Mouse (Mus musculus): Measurements from ENCODE around the gene Olfr125. TPM values are rescaled to one million over a fixed set of nuclear protein-coding genes. Genes with fewer than 3 reads are reported as not detected.

Olfr125 gene
- polyA plus RNA-seq (2014; fragmentation: Illumina TruSeq; extraction: RNeasy Lipid Tissue Mini Kit (QIAGEN cat#74804); ENCODE audit: low replicate concordance): not detected

GRCm38 (mm10) chr17:37832649-37833048 is at the start of gene Olfr125:
TSS of gene Olfr125 (plus strand) at chr17:37832949.

GRCm38 (mm10) chr17:37793229-37793628 is 39.5 kb upstream of the Olfr125 start, which contains the start of gene Olfr123:
TSS of gene Olfr123 (plus strand) at chr17:37793529.

DNA sequence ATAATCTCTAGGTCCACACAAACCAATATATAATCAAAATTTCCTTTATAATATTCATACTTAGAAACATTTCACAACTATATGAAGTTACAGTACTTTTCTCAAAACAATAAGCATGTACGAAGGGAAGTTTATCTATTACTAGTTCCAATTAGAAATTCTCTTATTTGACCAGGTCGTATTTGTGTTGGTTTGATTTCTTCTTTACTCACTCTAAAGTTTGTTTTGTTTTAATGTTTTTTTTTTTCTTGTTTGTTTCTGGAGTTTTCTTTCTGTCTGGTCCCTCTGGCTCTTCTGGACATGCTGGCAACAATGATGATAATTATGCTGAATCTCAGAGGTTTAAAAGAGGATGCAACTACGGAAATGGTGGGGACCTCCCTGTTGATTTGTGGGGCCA is 33.2 kb upstream of the Olfr125 start, which contains the start of gene Olfr124:
Gene Olfr124 (plus strand): TSS at position 301 of the 400 bp plus-strand sequence.

GRCm38 (mm10) chr17:37847183-37847582 is 14.4 kb downstream of the Olfr125 start, which contains the start of gene Olfr126:
TSS of gene Olfr126 (plus strand) at chr17:37847483.

Other genes with a start within 250 kb of the Olfr125 start
- not detected for gene Olfr114, start 240.2 kb upstream of the Olfr125 start, polyA plus RNA-seq (2014; fragmentation: Illumina TruSeq; extraction: RNeasy Lipid Tissue Mini Kit (QIAGEN cat#74804); ENCODE audit: low replicate concordance)
- not detected for gene Olfr115, start 205.8 kb upstream of the Olfr125 start, polyA plus RNA-seq (2014; fragmentation: Illumina TruSeq; extraction: RNeasy Lipid Tissue Mini Kit (QIAGEN cat#74804); ENCODE audit: low replicate concordance)
- gene Olfr116, start 205.8 kb upstream of the Olfr125 start, polyA plus RNA-seq (2014; fragmentation: Illumina TruSeq; extraction: RNeasy Lipid Tissue Mini Kit (QIAGEN cat#74804); ENCODE audit: low replicate concordance): not detected
- gene Olfr117, start 169.2 kb upstream of the Olfr125 start, polyA plus RNA-seq (2014; fragmentation: Illumina TruSeq; extraction: RNeasy Lipid Tissue Mini Kit (QIAGEN cat#74804); ENCODE audit: low replicate concordance): not detected
- gene Olfr118, start 166.0 kb upstream of the Olfr125 start, polyA plus RNA-seq (2014; fragmentation: Illumina TruSeq; extraction: RNeasy Lipid Tissue Mini Kit (QIAGEN cat#74804); ENCODE audit: low replicate concordance): not detected
- not detected for gene Olfr119, start 136.4 kb upstream of the Olfr125 start, polyA plus RNA-seq (2014; fragmentation: Illumina TruSeq; extraction: RNeasy Lipid Tissue Mini Kit (QIAGEN cat#74804); ENCODE audit: low replicate concordance)
- gene Olfr120, start 111.1 kb upstream of the Olfr125 start, polyA plus RNA-seq (2014; fragmentation: Illumina TruSeq; extraction: RNeasy Lipid Tissue Mini Kit (QIAGEN cat#74804); ENCODE audit: low replicate concordance): not detected
- not detected for gene Olfr121, start 84.1 kb upstream of the Olfr125 start, polyA plus RNA-seq (2014; fragmentation: Illumina TruSeq; extraction: RNeasy Lipid Tissue Mini Kit (QIAGEN cat#74804); ENCODE audit: low replicate concordance)
- gene Olfr122, start 64.3 kb upstream of the Olfr125 start, polyA plus RNA-seq (2014; fragmentation: Illumina TruSeq; extraction: RNeasy Lipid Tissue Mini Kit (QIAGEN cat#74804); ENCODE audit: low replicate concordance): not detected
- not detected for gene Olfr123, start 39.4 kb upstream of the Olfr125 start, polyA plus RNA-seq (2014; fragmentation: Illumina TruSeq; extraction: RNeasy Lipid Tissue Mini Kit (QIAGEN cat#74804); ENCODE audit: low replicate concordance)
- gene Olfr124, start 33.1 kb upstream of the Olfr125 start, polyA plus RNA-seq (2014; fragmentation: Illumina TruSeq; extraction: RNeasy Lipid Tissue Mini Kit (QIAGEN cat#74804); ENCODE audit: low replicate concordance): not detected
- gene Olfr126, start 14.5 kb downstream of the Olfr125 start, polyA plus RNA-seq (2014; fragmentation: Illumina TruSeq; extraction: RNeasy Lipid Tissue Mini Kit (QIAGEN cat#74804); ENCODE audit: low replicate concordance): not detected
- not detected for gene Olfr127, start 67.5 kb downstream of the Olfr125 start, polyA plus RNA-seq (2014; fragmentation: Illumina TruSeq; extraction: RNeasy Lipid Tissue Mini Kit (QIAGEN cat#74804); ENCODE audit: low replicate concordance)
- gene Olfr128, start 87.6 kb downstream of the Olfr125 start, polyA plus RNA-seq (2014; fragmentation: Illumina TruSeq; extraction: RNeasy Lipid Tissue Mini Kit (QIAGEN cat#74804); ENCODE audit: low replicate concordance): not detected
- gene Olfr761, start 120.1 kb downstream of the Olfr125 start, polyA plus RNA-seq (2014; fragmentation: Illumina TruSeq; extraction: RNeasy Lipid Tissue Mini Kit (QIAGEN cat#74804); ENCODE audit: low replicate concordance): not detected
- not detected for gene Olfr129, start 227.1 kb downstream of the Olfr125 start, polyA plus RNA-seq (2014; fragmentation: Illumina TruSeq; extraction: RNeasy Lipid Tissue Mini Kit (QIAGEN cat#74804); ENCODE audit: low replicate concordance)
- not detected for gene Olfr130, start 231.0 kb downstream of the Olfr125 start, polyA plus RNA-seq (2014; fragmentation: Illumina TruSeq; extraction: RNeasy Lipid Tissue Mini Kit (QIAGEN cat#74804); ENCODE audit: low replicate concordance)